Mouse (Mus musculus) embryonic facial prominence, embryonic 12.5 days (tissue): ENCODE data around the gene Mstn. TPM values are rescaled to one million over a fixed set of nuclear protein-coding genes. Genes with fewer than 3 reads are reported as not detected.

Source experiments
- ATAC-seq: fragments of 200-750 bp; cut with Nextera tagmentation; 2 replicates; pipeline ENCODE4 v1.8.0; 2017; ENCODE audit not compliant: insufficient number of reproducible peaks, insufficient read depth, low FRiP score, low TSS enrichment
- H3K27ac ChIP-seq: fragments of 300-500 bp; sonication (generic); 2 replicates; pipeline ENCODE4 v1.5.1; 2016; ENCODE audit warnings: mild to moderate bottlenecking
- H3K27me3 ChIP-seq: fragments of 300-500 bp; sonication (generic); 2 replicates; pipeline ENCODE4 v1.6.1; 2016; ENCODE audit warnings: mild to moderate bottlenecking, moderate library complexity
- H3K36me3 ChIP-seq: fragments of 300-500 bp; sonication (generic); 2 replicates; pipeline ENCODE4 v1.6.1; 2016; ENCODE audit warnings: mild to moderate bottlenecking
- H3K4me1 ChIP-seq: fragments of 300-500 bp; sonication (generic); 2 replicates; pipeline ENCODE4 v1.6.1; 2016
- H3K4me2 ChIP-seq: fragments of 300-500 bp; sonication (generic); replicated peaks from 2 replicates; pipeline ENCODE4 v1.6.1; 2016; ENCODE audit warnings: mild to moderate bottlenecking, moderate library complexity
- H3K4me3 ChIP-seq: fragments of 300-500 bp; sonication (generic); 2 replicates; pipeline ENCODE4 v1.5.1; 2016; ENCODE audit warnings: mild to moderate bottlenecking
- H3K9ac ChIP-seq: fragments of 300-500 bp; sonication (generic); 2 replicates; pipeline ENCODE4 v1.6.1; 2016; ENCODE audit warnings: mild to moderate bottlenecking, moderate library complexity
- H3K9me3 ChIP-seq: fragments of 300-500 bp; sonication (generic); 2 replicates; pipeline ENCODE4 v1.6.1; 2016; ENCODE audit warnings: mild to moderate bottlenecking, moderate library complexity
- WGBS: fragments of 180-500 bp; shearing (Covaris S2); methylation state at CpG from one replicate; pipeline ENCODE4 v1.1.7; 2016; 5-methylcytosine and 5-hydroxymethylcytosine counted together
- polyA plus RNA-seq: library from polyadenylated mRNA; unstranded; fragments of >200 nt; fragmentation: Nextera tagmentation; extraction: Ambion mirVana; gene quantifications from 2 replicates; pipeline ENCODE4 v1.2.1, GENCODE M21; 2016

Gene Mstn
- polyA plus RNA-seq, 1 experiment from 2014 or later = 3.8 TPM

DNA sequence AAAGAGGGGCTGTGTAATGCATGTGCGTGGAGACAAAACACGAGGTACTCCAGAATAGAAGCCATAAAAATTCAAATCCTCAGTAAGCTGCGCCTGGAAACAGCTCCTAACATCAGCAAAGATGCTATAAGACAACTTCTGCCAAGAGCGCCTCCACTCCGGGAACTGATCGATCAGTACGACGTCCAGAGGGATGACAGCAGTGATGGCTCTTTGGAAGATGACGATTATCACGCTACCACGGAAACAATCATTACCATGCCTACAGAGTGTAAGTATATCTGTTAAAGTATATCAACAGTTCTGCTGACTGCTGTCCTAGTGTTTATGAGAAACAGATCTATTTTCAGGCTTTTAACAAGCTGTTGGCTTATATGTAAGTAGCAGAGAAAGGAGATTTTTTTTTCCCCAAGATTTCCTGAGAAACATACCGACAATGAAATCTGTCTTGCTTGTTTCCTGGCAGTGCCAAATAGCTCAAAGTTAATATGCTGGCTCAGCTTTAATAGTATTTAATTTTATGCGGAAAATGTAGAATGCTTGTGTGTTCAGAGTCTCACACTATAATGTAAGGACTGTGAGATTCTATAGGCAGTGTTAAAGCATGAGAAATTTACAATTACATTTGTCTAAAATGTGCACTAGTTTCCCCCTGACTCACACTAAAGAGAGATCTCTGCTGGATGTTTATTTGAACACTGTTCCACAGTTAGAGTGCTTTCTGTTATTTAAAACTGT lies 600 bp downstream of the Mstn start:
- Histone ChIP-seq H3K27me3 (no peaks in the 10 kb centered on the region), H3K4me1 (peaks cover 17% of the 10 kb centered on the region), H3K27ac (no peak overlapping the region), H3K4me3 (no peak overlapping the region), H3K9ac (no peak overlapping the region), H3K9me3 (no peaks in the 10 kb centered on the region), H3K36me3 (no peaks in the 10 kb centered on the region), H3K4me2 (0 out of 2 replicates have a peak overlapping the region, but pooled peaks have one; percentile 3)
- WGBS = 57% methylated on average over 13 of the region's 13 CpGs
- no peak for ATAC-seq

DNA sequence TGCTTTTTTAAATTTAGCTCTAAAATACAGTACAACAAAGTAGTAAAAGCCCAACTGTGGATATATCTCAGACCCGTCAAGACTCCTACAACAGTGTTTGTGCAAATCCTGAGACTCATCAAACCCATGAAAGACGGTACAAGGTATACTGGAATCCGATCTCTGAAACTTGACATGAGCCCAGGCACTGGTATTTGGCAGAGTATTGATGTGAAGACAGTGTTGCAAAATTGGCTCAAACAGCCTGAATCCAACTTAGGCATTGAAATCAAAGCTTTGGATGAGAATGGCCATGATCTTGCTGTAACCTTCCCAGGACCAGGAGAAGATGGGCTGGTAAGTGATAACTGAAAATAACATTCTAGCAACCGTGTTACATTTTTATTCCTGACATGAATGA lies 2.5 kb downstream of the Mstn start:
- H3K4me2 ChIP-seq = no peak overlapping the region
- no peaks in the 10 kb centered on the region for H3K27me3 ChIP-seq
- no peak for ATAC-seq
- H3K9me3 ChIP-seq = no peaks in the 10 kb centered on the region
- no peak overlapping the region for H3K4me3 ChIP-seq
- no peak overlapping the region for H3K27ac ChIP-seq
- H3K4me1 ChIP-seq = peaks cover 17% of the 10 kb centered on the region
- H3K36me3 ChIP-seq = no peaks in the 10 kb centered on the region
- 74% methylated on average over 4 of the region's 4 CpGs for WGBS
- H3K9ac ChIP-seq = no peak overlapping the region

DNA sequence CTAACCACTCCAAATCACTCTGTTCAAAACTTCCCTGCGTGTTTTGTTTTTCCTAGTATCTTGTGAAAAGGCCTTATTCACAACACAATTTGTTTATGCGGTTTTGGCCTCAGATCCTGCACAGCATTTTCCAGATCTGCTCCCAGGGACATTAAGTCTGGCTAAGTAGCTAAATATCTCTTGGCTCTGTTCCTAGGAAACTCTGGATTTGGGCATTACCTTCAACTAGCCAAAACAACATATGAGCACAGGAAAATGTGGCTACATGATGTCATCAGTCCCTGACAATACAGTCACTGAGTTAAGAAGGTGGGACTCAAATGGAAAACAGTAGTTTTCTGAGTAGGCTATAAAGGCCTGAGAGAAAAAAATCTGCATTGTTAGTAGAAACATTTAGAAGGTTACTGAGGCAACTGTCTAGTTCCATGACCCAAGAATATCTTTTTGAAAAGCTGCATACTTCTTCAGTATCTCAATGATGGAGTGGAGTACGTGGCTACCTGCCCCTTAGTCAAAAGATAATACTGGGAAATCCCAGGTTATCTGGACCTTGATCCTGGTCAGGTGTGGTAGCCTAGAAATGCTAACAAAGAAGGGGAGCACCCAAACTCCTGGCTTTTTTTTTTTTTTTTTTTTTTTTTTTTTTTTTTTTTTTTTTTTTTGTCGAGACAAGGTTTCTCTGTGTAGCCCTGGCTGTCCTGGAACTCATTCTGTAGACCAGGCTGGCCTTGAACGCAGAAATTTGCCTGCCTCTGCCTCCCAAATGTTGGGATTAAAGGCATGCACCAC lies 8.5 kb downstream of the Mstn start:
- H3K9ac ChIP-seq = no peak overlapping the region
- no peak overlapping the region for H3K4me3 ChIP-seq
- no peaks in the 10 kb centered on the region for H3K27me3 ChIP-seq
- no peaks in the 10 kb centered on the region for H3K36me3 ChIP-seq
- no peak overlapping the region for H3K4me2 ChIP-seq
- ATAC-seq = no peak
- WGBS = 78% methylated on average over 5 of the region's 5 CpGs
- H3K4me1 ChIP-seq = no peaks in the 10 kb centered on the region
- H3K27ac ChIP-seq = no peak overlapping the region
- no peaks in the 10 kb centered on the region for H3K9me3 ChIP-seq

DNA sequence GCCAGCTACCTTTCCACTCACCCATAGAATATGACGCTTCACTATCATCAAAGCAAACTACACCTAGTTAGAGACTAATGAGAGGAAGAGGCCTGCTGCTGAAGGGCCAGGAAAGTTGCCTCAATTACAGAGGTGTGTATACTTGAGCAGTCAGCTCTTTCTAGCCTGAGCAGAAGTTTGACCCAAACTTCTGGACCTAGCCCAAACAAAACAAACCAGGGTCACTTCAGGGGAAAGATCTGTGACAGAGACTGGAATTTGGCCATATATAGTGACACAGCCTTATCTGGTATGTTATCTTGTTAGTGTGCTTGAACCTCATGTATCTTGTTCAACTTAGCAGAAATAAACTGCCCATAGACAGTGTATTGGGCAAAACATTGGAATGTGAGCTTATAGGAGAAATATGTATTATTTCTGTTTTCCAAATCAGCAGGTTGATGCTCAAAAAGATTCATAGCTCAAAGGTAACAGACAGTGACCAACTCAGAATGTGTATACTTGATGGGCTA lies 9.3 kb downstream of the Mstn start:
- Histone ChIP-seq H3K4me3 (no peak overlapping the region), H3K4me2 (no peak overlapping the region), H3K9me3 (no peaks in the 10 kb centered on the region), H3K4me1 (no peaks in the 10 kb centered on the region), H3K36me3 (no peaks in the 10 kb centered on the region), H3K27ac (no peak overlapping the region), H3K27me3 (no peaks in the 10 kb centered on the region), H3K9ac (no peak overlapping the region)
- no peak for ATAC-seq
- WGBS = 67% methylated on average over 1 of the region's 1 CpGs

DNA sequence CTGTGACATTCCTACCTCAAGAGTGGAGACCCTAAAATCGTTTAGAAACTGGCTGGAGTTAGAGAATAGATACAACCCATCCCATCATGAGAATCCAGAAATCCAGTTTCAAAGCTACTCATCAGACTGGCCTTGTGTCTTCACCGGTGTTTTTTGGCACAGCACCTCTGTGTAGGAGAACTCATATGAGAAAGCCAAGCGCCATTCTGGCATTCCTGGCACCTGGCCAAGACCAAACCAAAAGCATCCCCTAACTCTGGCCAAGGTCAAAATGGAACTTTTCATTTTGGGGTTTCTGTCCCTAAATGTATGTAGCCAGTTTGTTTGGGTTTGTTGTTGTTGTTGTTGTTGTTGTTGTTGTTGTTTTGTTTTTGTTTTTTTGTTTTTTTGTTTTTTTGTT lies 15.2 kb downstream of the Mstn start:
- Histone ChIP-seq H3K4me2 (no peak overlapping the region), H3K36me3 (no peaks in the 10 kb centered on the region), H3K4me1 (no peaks in the 10 kb centered on the region), H3K9me3 (no peaks in the 10 kb centered on the region), H3K9ac (no peak overlapping the region), H3K27ac (no peak overlapping the region), H3K4me3 (no peak overlapping the region), H3K27me3 (no peaks in the 10 kb centered on the region)
- 89% methylated on average over 3 of the region's 3 CpGs for WGBS
- ATAC-seq = no peak

DNA sequence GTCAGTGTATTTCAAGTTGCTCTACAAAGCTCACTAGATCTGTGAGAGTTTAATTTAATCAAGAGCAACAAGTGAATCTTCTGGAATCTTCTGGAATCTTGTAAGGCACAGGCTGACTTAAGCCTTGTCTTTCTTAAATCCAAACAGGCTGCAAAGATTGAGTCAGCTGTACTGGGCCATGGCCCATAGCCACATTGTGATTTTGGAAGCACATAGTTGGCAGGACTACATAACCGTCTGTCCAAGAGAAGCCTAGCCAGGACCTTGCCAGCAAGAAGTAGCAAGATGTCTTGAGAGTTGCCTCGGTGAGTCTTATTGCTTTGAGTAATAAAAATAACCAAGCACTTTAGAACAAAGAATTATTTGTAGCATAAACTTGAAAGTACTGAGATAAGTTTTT lies 18.4 kb downstream of the Mstn start:
- no peak overlapping the region for H3K4me2 ChIP-seq
- H3K27ac ChIP-seq = no peak overlapping the region
- H3K4me1 ChIP-seq = no peaks in the 10 kb centered on the region
- 90% methylated on average over 2 of the region's 2 CpGs for WGBS
- no peak overlapping the region for H3K9ac ChIP-seq
- no peaks in the 10 kb centered on the region for H3K27me3 ChIP-seq
- H3K9me3 ChIP-seq = no peaks in the 10 kb centered on the region
- no peak for ATAC-seq
- H3K4me3 ChIP-seq = no peak overlapping the region
- no peaks in the 10 kb centered on the region for H3K36me3 ChIP-seq

DNA sequence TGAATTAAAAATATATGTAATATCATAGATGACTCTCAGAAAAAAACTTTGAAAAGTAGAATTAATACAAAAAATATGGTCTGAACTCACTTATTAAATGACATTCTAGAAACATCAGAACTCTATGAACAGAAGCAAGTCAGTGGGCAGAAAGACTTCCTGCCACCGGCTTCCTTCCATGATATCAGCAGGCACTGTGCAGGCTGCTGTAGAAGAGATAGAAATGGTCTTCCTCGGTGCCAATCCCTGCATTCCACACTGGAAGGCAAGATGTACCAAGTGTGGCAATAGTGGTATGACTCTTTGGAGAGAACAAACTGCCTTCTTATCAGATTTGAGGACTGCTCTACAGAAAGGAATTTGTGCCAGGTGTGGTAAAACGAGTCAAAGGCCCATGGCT lies 19.2 kb downstream of the Mstn start:
- no peaks in the 10 kb centered on the region for H3K9me3 ChIP-seq
- 82% methylated on average over 3 of the region's 3 CpGs for WGBS
- H3K4me2 ChIP-seq = no peak overlapping the region
- no peak for ATAC-seq
- no peaks in the 10 kb centered on the region for H3K36me3 ChIP-seq
- no peak overlapping the region for H3K9ac ChIP-seq
- no peaks in the 10 kb centered on the region for H3K27me3 ChIP-seq
- no peak overlapping the region for H3K27ac ChIP-seq
- no peak overlapping the region for H3K4me3 ChIP-seq
- no peaks in the 10 kb centered on the region for H3K4me1 ChIP-seq

DNA sequence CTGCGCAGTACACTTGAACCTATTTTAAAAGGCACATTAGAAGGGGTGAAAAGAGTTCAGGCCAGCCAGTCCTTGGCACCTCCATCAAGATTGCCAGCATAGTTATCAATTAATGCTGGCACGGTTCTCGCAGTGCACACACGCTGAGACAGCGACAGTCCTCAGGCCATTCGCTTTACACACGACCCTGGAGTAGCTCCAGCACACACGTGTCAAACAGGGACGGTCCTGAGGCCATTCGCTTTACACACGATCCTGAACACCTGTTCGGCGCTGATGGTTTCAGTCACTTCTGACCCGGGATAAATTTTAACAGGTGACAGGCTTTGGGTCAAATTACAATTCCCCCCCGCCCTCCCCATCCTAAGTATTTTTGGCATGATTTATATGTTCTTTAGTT lies 23.8 kb downstream of the Mstn start:
- 74% methylated on average over 15 of the region's 15 CpGs for WGBS
- Histone ChIP-seq H3K4me3 (no peak overlapping the region), H3K27me3 (no peaks in the 10 kb centered on the region), H3K9me3 (no peaks in the 10 kb centered on the region), H3K4me1 (no peaks in the 10 kb centered on the region), H3K27ac (no peak overlapping the region), H3K9ac (no peak overlapping the region), H3K4me2 (no peak overlapping the region), H3K36me3 (no peaks in the 10 kb centered on the region)
- 0 out of 2 replicates have a peak, but pooled peaks have one; percentile 56 for ATAC-seq

DNA sequence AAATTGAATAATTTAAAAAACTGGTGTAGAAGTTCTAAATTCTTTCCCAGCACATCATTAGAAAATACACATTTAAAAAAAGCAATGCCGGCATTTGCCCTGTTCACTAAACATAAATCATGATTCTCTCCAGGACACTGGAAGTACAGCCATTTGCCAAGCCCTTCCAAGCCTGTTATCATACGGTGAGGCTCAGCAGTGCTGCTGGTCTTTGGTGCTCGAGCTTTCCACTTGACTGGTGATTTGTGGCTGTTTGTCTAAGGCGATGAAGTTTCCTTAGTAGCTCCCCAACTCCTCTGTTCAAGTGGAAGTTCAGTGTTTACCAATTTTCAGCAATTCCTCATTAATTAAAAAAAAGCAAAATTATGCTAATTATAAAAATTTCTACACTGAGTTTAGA lies 24.6 kb downstream of the Mstn start:
- H3K9me3 ChIP-seq = no peaks in the 10 kb centered on the region
- no peak overlapping the region for H3K9ac ChIP-seq
- no peaks in the 10 kb centered on the region for H3K27me3 ChIP-seq
- ATAC-seq = no peak
- no peak overlapping the region for H3K4me2 ChIP-seq
- 74% methylated on average over 4 of the region's 4 CpGs for WGBS
- no peaks in the 10 kb centered on the region for H3K36me3 ChIP-seq
- H3K4me1 ChIP-seq = no peaks in the 10 kb centered on the region
- H3K4me3 ChIP-seq = no peak overlapping the region
- no peak overlapping the region for H3K27ac ChIP-seq

DNA sequence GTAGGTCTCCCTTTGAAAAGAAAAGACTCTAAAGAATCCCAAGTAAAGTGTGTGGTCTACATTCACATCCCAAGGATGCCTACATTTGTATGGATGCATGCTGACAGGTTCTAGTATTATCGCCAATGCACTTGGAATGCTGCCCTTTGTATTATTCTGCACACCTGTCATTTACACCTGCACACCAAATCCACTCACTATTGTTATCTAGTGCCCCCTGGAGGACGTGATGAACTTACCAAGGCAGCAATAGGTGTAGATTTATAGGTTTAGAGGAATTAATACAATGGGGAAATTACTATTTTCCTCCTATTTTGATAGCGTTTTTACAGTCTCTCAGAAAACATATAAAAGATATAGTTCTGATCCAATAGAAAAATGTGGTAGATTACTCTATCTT lies 31.7 kb downstream of the Mstn start:
- H3K27me3 ChIP-seq = no peaks in the 10 kb centered on the region
- H3K4me1 ChIP-seq = no peaks in the 10 kb centered on the region
- H3K4me2 ChIP-seq = no peak overlapping the region
- no peaks in the 10 kb centered on the region for H3K9me3 ChIP-seq
- H3K4me3 ChIP-seq = no peak overlapping the region
- no peak overlapping the region for H3K27ac ChIP-seq
- WGBS = 48% methylated on average over 3 of the region's 3 CpGs
- no peaks in the 10 kb centered on the region for H3K36me3 ChIP-seq
- H3K9ac ChIP-seq = no peak overlapping the region
- no peak for ATAC-seq

DNA sequence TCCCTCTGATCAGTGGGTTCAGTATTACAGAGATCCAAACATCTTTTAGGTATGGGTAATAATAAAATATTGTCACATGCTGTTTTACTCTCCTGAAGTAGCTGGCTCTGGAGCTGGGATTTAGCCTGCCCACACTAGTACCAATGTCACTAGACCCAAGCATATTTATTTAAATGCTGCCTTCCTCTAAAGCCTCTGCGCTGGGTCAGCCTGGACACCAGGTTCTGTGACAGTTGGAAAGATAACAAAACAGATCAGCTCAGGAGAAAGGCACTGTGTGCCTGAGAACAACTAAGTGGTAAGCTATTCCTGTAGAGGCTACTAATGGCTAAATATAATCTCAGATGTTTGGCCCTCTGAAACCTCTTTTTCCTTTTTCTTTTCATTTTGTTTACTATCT lies 49.1 kb downstream of the Mstn start:
- H3K4me2 ChIP-seq = no peak overlapping the region
- no peaks in the 10 kb centered on the region for H3K36me3 ChIP-seq
- no peaks in the 10 kb centered on the region for H3K9me3 ChIP-seq
- no peak overlapping the region for H3K9ac ChIP-seq
- H3K27ac ChIP-seq = no peak overlapping the region
- H3K27me3 ChIP-seq = no peaks in the 10 kb centered on the region
- WGBS = 82% methylated on average over 1 of the region's 1 CpGs
- no peak for ATAC-seq
- no peak overlapping the region for H3K4me3 ChIP-seq
- no peaks in the 10 kb centered on the region for H3K4me1 ChIP-seq
